Mouse (Mus musculus): Measurements from ENCODE around the gene Nap1l2. TPM values are rescaled to one million over a fixed set of nuclear protein-coding genes. Genes with fewer than 3 reads are reported as not detected.
A peak's percentile ranks its signal among the peaks of the same experiment; 100 is the strongest.
"Not testable (repeated sequence)": the region's sequence is repeated elsewhere in the genome, so short reads cannot be mapped to it uniquely, and the experiment has no call there.

The Nap1l2 gene
- polyA plus RNA-seq (2014; fragmentation: Nextera tagmentation; extraction: Ambion mirVana) = 2.3 and 3.3 TPM in 2 replicates

- H3K4me2 ChIP-seq (ENCODE audit: low read depth, low read length) = peak within 1 kb of the TSS; percentile 58
- peak within 1 kb of the TSS; percentile 41 for H3K9ac ChIP-seq (ENCODE audit: low read depth, low read length)
- no peaks in the 10 kb centered on the region for H3K4me1 ChIP-seq (ENCODE audit: control insufficient read depth, insufficient read depth, low read length)
- H3K27ac ChIP-seq (replicated peaks; ENCODE audit: low read depth, low read length) = no peak within 1 kb of the TSS
- WGBS = 20% methylated on average over 13 of the region's 13 CpGs
- H3K4me3 ChIP-seq (ENCODE audit: low read depth, low read length) = peak within 1 kb of the TSS; percentile 41
- H3K36me3 ChIP-seq (ENCODE audit: control insufficient read depth, insufficient read depth, low read length) = no peaks in the 10 kb centered on the region
- DNase-seq (ENCODE audit: low spot score) (peak; percentile 72), ATAC-seq (ENCODE audit: low read depth) (peak; percentile 90)
- H3K9me3 ChIP-seq (ENCODE audit: control insufficient read depth, low read length) = no peaks in the 10 kb centered on the region
- peaks cover 17% of the 10 kb centered on the region for H3K27me3 ChIP-seq (replicated peaks; ENCODE audit: control insufficient read depth, insufficient read depth, low read length)
Measured at GRCm38 (mm10) chrX:103186431-103186786, at the start of gene Nap1l2. Gene Nap1l2, minus strand, starts transcription at chrX:103186640.

GRCm38 (mm10) chrX:103215251-103215650, 28.8 kb upstream of the Nap1l2 start:
- 0 out of 2 replicates have a peak, but pooled peaks cover 5% of the 10 kb centered on the region for H3K27me3 ChIP-seq (replicated peaks; ENCODE audit: control insufficient read depth, insufficient read depth, low read length)
- no peak overlapping the region for H3K4me3 ChIP-seq (ENCODE audit: low read depth, low read length)
- 72% methylated on average over 4 of the region's 4 CpGs for WGBS
- DNase-seq (ENCODE audit: low spot score) (no peak), ATAC-seq (ENCODE audit: low read depth) (no peak)
- H3K9me3 ChIP-seq (ENCODE audit: control insufficient read depth, low read length) = no peaks in the 10 kb centered on the region
- H3K4me2 ChIP-seq (ENCODE audit: low read depth, low read length) = no peak overlapping the region
- no peak overlapping the region for H3K9ac ChIP-seq (ENCODE audit: low read depth, low read length)
- H3K36me3 ChIP-seq (ENCODE audit: control insufficient read depth, insufficient read depth, low read length) = no peaks in the 10 kb centered on the region
- H3K4me1 ChIP-seq (ENCODE audit: control insufficient read depth, insufficient read depth, low read length) = no peaks in the 10 kb centered on the region
- H3K27ac ChIP-seq (replicated peaks; ENCODE audit: low read depth, low read length) = no peak overlapping the region

- 29% methylated on average over 1 of the region's 1 CpGs for WGBS
- H3K36me3 ChIP-seq (ENCODE audit: control insufficient read depth, insufficient read depth, low read length) = no peaks in the 10 kb centered on the region
- peak overlapping the region; percentile 58 for H3K4me2 ChIP-seq (ENCODE audit: low read depth, low read length)
Measured at GRCm38 (mm10) chrX:103186829-103187228, 389 bp upstream of the Nap1l2 start.

GRCm38 (mm10) chrX:103185781-103186430, 534 bp downstream of the Nap1l2 start:
- Histone ChIP-seq H3K4me2 (ENCODE audit: low read depth, low read length) (peak overlapping the region; percentile 58), H3K36me3 (ENCODE audit: control insufficient read depth, insufficient read depth, low read length) (no peaks in the 10 kb centered on the region), H3K4me1 (ENCODE audit: control insufficient read depth, insufficient read depth, low read length) (no peaks in the 10 kb centered on the region), H3K27ac (replicated peaks; ENCODE audit: low read depth, low read length) (no peak overlapping the region), H3K27me3 (replicated peaks; ENCODE audit: control insufficient read depth, insufficient read depth, low read length) (peaks cover 17% of the 10 kb centered on the region), H3K9ac (ENCODE audit: low read depth, low read length) (peak overlapping the region; percentile 41), H3K4me3 (ENCODE audit: low read depth, low read length) (peak overlapping the region; percentile 41), H3K9me3 (ENCODE audit: control insufficient read depth, low read length) (no peaks in the 10 kb centered on the region)
- DNase-seq (ENCODE audit: low spot score) = peak; percentile 0
- no peak; the same call in 1 of the 2 replicates for ATAC-seq (ENCODE audit: low read depth)
- WGBS = 24% methylated on average over 20 of the region's 20 CpGs

More at GRCm38 (mm10) chrX:103186829-103187228, 389 bp upstream of the Nap1l2 start:
- ATAC-seq (ENCODE audit: low read depth) = no peak
- Histone ChIP-seq H3K9ac (ENCODE audit: low read depth, low read length) (no peak overlapping the region), H3K4me1 (ENCODE audit: control insufficient read depth, insufficient read depth, low read length) (no peaks in the 10 kb centered on the region), H3K4me3 (ENCODE audit: low read depth, low read length) (peak overlapping the region; percentile 41; the same call in 1 of the 2 replicates), H3K27me3 (replicated peaks; ENCODE audit: control insufficient read depth, insufficient read depth, low read length) (peaks cover 17% of the 10 kb centered on the region), H3K27ac (replicated peaks; ENCODE audit: low read depth, low read length) (no peak overlapping the region), H3K9me3 (ENCODE audit: control insufficient read depth, low read length) (no peaks in the 10 kb centered on the region)
- DNase-seq (ENCODE audit: low spot score) = no peak

- Histone ChIP-seq H3K36me3 (ENCODE audit: control insufficient read depth, insufficient read depth, low read length) (no peaks in the 10 kb centered on the region), H3K27ac (replicated peaks; ENCODE audit: low read depth, low read length) (no peak overlapping the region), H3K4me1 (ENCODE audit: control insufficient read depth, insufficient read depth, low read length) (no peaks in the 10 kb centered on the region), H3K9ac (ENCODE audit: low read depth, low read length) (no peak overlapping the region), H3K27me3 (replicated peaks; ENCODE audit: control insufficient read depth, insufficient read depth, low read length) (peaks cover 22% of the 10 kb centered on the region), H3K9me3 (ENCODE audit: control insufficient read depth, low read length) (no peaks in the 10 kb centered on the region), H3K4me3 (ENCODE audit: low read depth, low read length) (no peak overlapping the region), H3K4me2 (ENCODE audit: low read depth, low read length) (no peak overlapping the region)
- no peak for ATAC-seq (ENCODE audit: low read depth)
- peak; percentile 7 for DNase-seq (ENCODE audit: low spot score)
Measured at GRCm38 (mm10) chrX:103183536-103183935, 2.9 kb downstream of the Nap1l2 start.

- no peak overlapping the region for H3K4me3 ChIP-seq (ENCODE audit: low read depth, low read length)
Measured at GRCm38 (mm10) chrX:103179771-103180558, 6.5 kb downstream of the Nap1l2 start.

GRCm38 (mm10) chrX:103164948-103165605, 21.4 kb downstream of the Nap1l2 start:
- Histone ChIP-seq H3K4me3 (ENCODE audit: low read depth, low read length) (peak overlapping the region; percentile 29), H3K4me2 (ENCODE audit: low read depth, low read length) (peak overlapping the region; percentile 33)
- DNase-seq (ENCODE audit: low spot score); H3K4me1 ChIP-seq (ENCODE audit: control insufficient read depth, insufficient read depth, low read length); H3K27ac ChIP-seq (replicated peaks; ENCODE audit: low read depth, low read length); H3K9me3 ChIP-seq (ENCODE audit: control insufficient read depth, low read length); H3K27me3 ChIP-seq (replicated peaks; ENCODE audit: control insufficient read depth, insufficient read depth, low read length); H3K9ac ChIP-seq (ENCODE audit: low read depth, low read length); H3K36me3 ChIP-seq (ENCODE audit: control insufficient read depth, insufficient read depth, low read length): not testable (repeated sequence)
- peak; percentile 88 for ATAC-seq (ENCODE audit: low read depth)
- 21% methylated on average over 24 of the region's 83 CpGs for WGBS

More at GRCm38 (mm10) chrX:103179771-103180558, 6.5 kb downstream of the Nap1l2 start:
- Histone ChIP-seq H3K4me1 (ENCODE audit: control insufficient read depth, insufficient read depth, low read length) (no peaks in the 10 kb centered on the region), H3K27me3 (replicated peaks; ENCODE audit: control insufficient read depth, insufficient read depth, low read length) (peaks cover 10% of the 10 kb centered on the region; the same call in 1 of the 2 replicates), H3K27ac (replicated peaks; ENCODE audit: low read depth, low read length) (no peak overlapping the region), H3K4me2 (ENCODE audit: low read depth, low read length) (no peak overlapping the region), H3K9me3 (ENCODE audit: control insufficient read depth, low read length) (no peaks in the 10 kb centered on the region), H3K36me3 (ENCODE audit: control insufficient read depth, insufficient read depth, low read length) (no peaks in the 10 kb centered on the region), H3K9ac (ENCODE audit: low read depth, low read length) (no peak overlapping the region)
- ATAC-seq (ENCODE audit: low read depth) (no peak), DNase-seq (ENCODE audit: low spot score) (no peak)
- WGBS = 77% methylated on average over 4 of the region's 4 CpGs

GRCm38 (mm10) chrX:103156134-103156533, 30.3 kb downstream of the Nap1l2 start:
- H3K9me3 ChIP-seq (ENCODE audit: control insufficient read depth, low read length) = no peaks in the 10 kb centered on the region
- WGBS = 47% methylated on average over 1 of the region's 1 CpGs
- ATAC-seq (ENCODE audit: low read depth) = no peak
- no peak overlapping the region for H3K27ac ChIP-seq (replicated peaks; ENCODE audit: low read depth, low read length)
- no peak overlapping the region for H3K4me3 ChIP-seq (ENCODE audit: low read depth, low read length)
- H3K4me1 ChIP-seq (ENCODE audit: control insufficient read depth, insufficient read depth, low read length) = no peaks in the 10 kb centered on the region
- no peak overlapping the region for H3K9ac ChIP-seq (ENCODE audit: low read depth, low read length)
- DNase-seq (ENCODE audit: low spot score) = no peak
- H3K4me2 ChIP-seq (ENCODE audit: low read depth, low read length) = no peak overlapping the region
- H3K36me3 ChIP-seq (ENCODE audit: control insufficient read depth, insufficient read depth, low read length) = no peaks in the 10 kb centered on the region
- peaks cover 25% of the 10 kb centered on the region for H3K27me3 ChIP-seq (replicated peaks; ENCODE audit: control insufficient read depth, insufficient read depth, low read length)

Data from embryonic facial prominence, embryonic 14.5 days (tissue).